Mouse (Mus musculus) erythroblast, adult 5-6 weeks (primary cell): Measurements from ENCODE around the gene Cep97. TPM values are rescaled to one million over a fixed set of nuclear protein-coding genes. Genes with fewer than 3 reads are reported as not detected.
"Not testable (repeated sequence)": the region's sequence is repeated elsewhere in the genome, so short reads cannot be mapped to it uniquely, and the experiment has no call there.

Experiments
- ATAC-seq: replicated peaks from 2 replicates; pipeline ENCODE4 v1.8.0; 2016; ENCODE audit warnings: moderate number of reproducible peaks, mild to moderate bottlenecking, moderate TSS enrichment, inconsistent platforms; ENCODE audit not compliant: poor library complexity, low FRiP score, severe bottlenecking
- total RNA-seq, 2 experiments: library from RNA; stranded (forward) in 1 of 2; stranded (reverse) in 1 of 2; fragments of 150-400 nt in 1 of 2; fragments of 200-764, 138-1000 nt in 1 of 2; gene quantifications; 2 replicates each; pipeline versions ENCODE4 v1.2.3 to v1.2.4; 2015 to 2017; ENCODE audit warnings: low replicate concordance in 2 of 2

Cep97 gene
- total RNA-seq (2015; ENCODE audit: low replicate concordance): 2.5 and 8.2 TPM in 2 replicates
- 1.5 and 2.2 TPM in 2 replicates for total RNA-seq (2017; ENCODE audit: low replicate concordance)

- ATAC-seq: peak; percentile 97
Observed at GRCm38 (mm10) chr16:55934453-55935037, at the start of gene Cep97. Cep97 (minus strand) TSS chr16:55934855.

GRCm38 (mm10) chr16:55974903-55975285 is 40.2 kb upstream of the Cep97 start:
- peak; percentile 84 for ATAC-seq

GRCm38 (mm10) chr16:55974256-55974902 is 39.7 kb upstream of the Cep97 start:
- peak; percentile 73 for ATAC-seq

GRCm38 (mm10) chr16:55973431-55974255 is 39.0 kb upstream of the Cep97 start, which contains the start of gene Zbtb11:
Zbtb11 (plus strand) TSS chr16:55973883.
- ATAC-seq: peak; percentile 91

- ATAC-seq: no peak
Observed at GRCm38 (mm10) chr16:55972626-55973201, 38.1 kb upstream of the Cep97 start.

- ATAC-seq: no peak
Observed at GRCm38 (mm10) chr16:55971735-55972615, 37.3 kb upstream of the Cep97 start.

GRCm38 (mm10) chr16:55970416-55970815 is 35.8 kb upstream of the Cep97 start:
- ATAC-seq: no peak

- no peak for ATAC-seq
Observed at GRCm38 (mm10) chr16:55969147-55969546, 34.5 kb upstream of the Cep97 start.

GRCm38 (mm10) chr16:55967221-55967620 is 32.6 kb upstream of the Cep97 start:
- ATAC-seq: peak; percentile 6; the same call in 1 of the 2 replicates

- peak; percentile 93 for ATAC-seq
Observed at GRCm38 (mm10) chr16:55966212-55966871, 31.7 kb upstream of the Cep97 start, which contains the start of gene Rpl24. Rpl24 (plus strand) TSS chr16:55966275.

GRCm38 (mm10) chr16:55964126-55964949 is 29.7 kb upstream of the Cep97 start:
- 0 out of 2 replicates have a peak, but pooled peaks have one; percentile 51 for ATAC-seq

GRCm38 (mm10) chr16:55963068-55963467 is 28.4 kb upstream of the Cep97 start:
- not testable (repeated sequence) for ATAC-seq

GRCm38 (mm10) chr16:55954196-55954595 is 19.5 kb upstream of the Cep97 start:
- ATAC-seq: not testable (repeated sequence)

- peak; percentile 62; the same call in 1 of the 2 replicates for ATAC-seq
Observed at GRCm38 (mm10) chr16:55952771-55953170, 18.1 kb upstream of the Cep97 start.

GRCm38 (mm10) chr16:55951679-55952327 is 17.1 kb upstream of the Cep97 start:
- ATAC-seq: no peak

- peak; percentile 98 for ATAC-seq
Observed at GRCm38 (mm10) chr16:55950946-55951678, 16.5 kb upstream of the Cep97 start.
